Mouse (Mus musculus): ENCODE measurements around the gene Bank1.

- TF ChIP-seq CTCF (IDR thresholded peaks at IDR 0.05 in 2 of 3, conservative IDR thresholded peaks at IDR 0.05 in 1 of 3; ENCODE audit: control insufficient read depth in 1 of 3, insufficient read depth in 1 of 3, low read depth in 2 of 3, low read length in 3 of 3, poor library complexity in 1 of 3, severe bottlenecking in 1 of 3): no peak
- no peak for TF ChIP-seq TAL1 (IDR thresholded peaks at IDR 0.05; ENCODE audit: low read length)
- TF ChIP-seq POLR2A (IDR thresholded peaks at IDR 0.05; ENCODE audit: control insufficient read depth in 1 of 2, insufficient read depth in 1 of 2, low read depth in 1 of 2, low read length in 2 of 2, poor library complexity in 1 of 2): no peak
- TF ChIP-seq E2F4 (IDR thresholded peaks at IDR 0.05; ENCODE audit: borderline replicate concordance, low read depth, low read length): no peak
- TF ChIP-seq TBP (IDR thresholded peaks at IDR 0.05; ENCODE audit: low read depth, low read length): no peak
- no peak for TF ChIP-seq ZNF384 (IDR thresholded peaks at IDR 0.05; ENCODE audit: low read depth, low read length)
These were observed 170.3 kb downstream of the Bank1 start for GRCm38 (mm10) chr3:136155555-136155954.
